Mouse (Mus musculus): ENCODE measurements around the gene Ssh3. TPM values are rescaled to one million over a fixed set of nuclear protein-coding genes. Genes with fewer than 3 reads are reported as not detected.

Gene Ssh3
- polyA plus RNA-seq, 1 experiment, result 0.17 TPM

DNA sequence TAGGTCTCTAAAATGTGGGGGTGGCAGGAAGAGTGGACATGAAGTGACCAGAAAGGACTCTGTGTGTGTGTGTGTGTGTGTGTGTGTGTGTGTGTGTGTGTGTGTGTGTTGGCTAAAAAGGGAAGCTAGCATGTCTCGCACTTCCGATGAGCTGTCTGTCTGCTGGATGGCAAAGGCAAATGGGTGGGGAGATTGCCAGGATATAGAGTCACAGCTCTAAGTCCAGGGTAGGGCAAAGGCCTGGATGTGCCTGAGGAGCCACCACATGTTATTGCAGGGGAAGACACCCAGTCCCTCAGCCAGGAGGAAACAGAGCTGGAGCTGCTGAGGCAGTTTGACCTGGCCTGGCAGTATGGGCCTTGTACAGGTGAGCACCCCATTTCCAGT, 36.8 kb downstream of the Ssh3 start:
- no peaks in the 10 kb centered on the region for H3K36me3 ChIP-seq (ENCODE audit: control insufficient read depth, insufficient read depth)
- TF ChIP-seq TCF12 (IDR thresholded peaks at IDR 0.05; ENCODE audit: insufficient read depth, poor library complexity, severe bottlenecking), result no peak
- peak; percentile 74 for TF ChIP-seq POLR2A (IDR thresholded peaks at IDR 0.05; ENCODE audit: insufficient read length, low read depth)
- TF ChIP-seq MYOD1 (IDR thresholded peaks at IDR 0.05; ENCODE audit: control insufficient read depth in 1 of 3, insufficient read length in 2 of 3, low read depth in 2 of 3), result peak in 1 of 3 experiments; percentile 9
- TF ChIP-seq POLR2AphosphoS2 (IDR thresholded peaks at IDR 0.05; ENCODE audit: insufficient read length, low read depth), result peak; percentile 90
- H3K4me3 ChIP-seq, result peak overlapping the region; percentile 29
- H3K27me3 ChIP-seq (ENCODE audit: control insufficient read depth, insufficient read depth, insufficient read length), result no peaks in the 10 kb centered on the region
- H3K79me2 ChIP-seq (ENCODE audit: control insufficient read depth, insufficient read depth), result peaks cover 8% of the 10 kb centered on the region
- H3ac ChIP-seq (ENCODE audit: control insufficient read depth, insufficient read length), result peak overlapping the region; percentile 6
- H3K4me2 ChIP-seq (ENCODE audit: low read depth), result peak overlapping the region; percentile 98

DNA sequence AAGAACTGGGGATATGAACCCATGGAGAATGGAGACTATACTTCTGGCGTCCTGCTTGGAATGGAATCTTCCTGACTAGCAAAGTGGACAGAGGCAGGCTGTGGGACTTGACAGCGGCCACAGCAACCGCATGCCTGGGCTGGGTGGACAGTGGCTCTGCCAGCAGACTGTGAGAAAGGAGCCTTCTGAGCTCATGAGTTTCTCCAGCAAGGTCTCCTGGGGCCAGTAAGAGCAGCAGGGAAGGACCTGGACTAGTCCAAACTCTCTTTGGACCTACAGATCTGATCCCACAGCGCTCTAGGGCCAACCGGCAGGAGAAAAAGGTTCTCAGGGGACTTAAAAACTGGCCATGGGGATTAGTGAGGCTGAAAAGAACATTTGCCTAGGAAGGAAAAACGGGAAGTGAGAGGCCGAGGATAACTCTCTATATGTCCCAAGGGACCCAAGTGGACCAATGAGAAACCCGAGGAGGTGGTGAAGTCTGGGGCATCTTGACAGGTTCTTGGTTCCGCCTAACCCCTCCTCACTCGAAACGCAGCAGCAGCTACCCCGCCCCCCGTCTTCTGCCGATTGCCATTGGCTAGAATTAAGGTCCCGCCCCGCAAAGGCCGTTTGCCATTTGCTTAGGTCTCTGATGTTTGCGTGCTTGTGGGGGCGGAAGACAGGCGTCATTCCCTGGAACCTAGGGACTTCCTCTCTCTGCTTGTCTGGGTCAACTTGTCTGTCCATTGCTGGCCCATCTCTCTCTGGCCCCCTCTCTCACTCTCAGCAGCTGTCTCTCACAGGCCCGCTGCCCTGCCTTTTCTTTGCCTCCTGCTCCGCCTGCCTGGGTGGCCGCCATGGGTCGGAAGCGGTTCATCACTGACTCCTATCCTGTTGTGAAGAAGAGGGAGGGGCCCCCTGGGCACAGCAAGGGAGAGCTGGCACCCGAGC, 37.5 kb downstream of the Ssh3 start, which contains the start of gene Pold4:
Pold4 (plus strand) TSS at position 647 of the 933 bp plus-strand sequence.
- peaks cover 8% of the 10 kb centered on the region for H3K79me2 ChIP-seq (ENCODE audit: control insufficient read depth, insufficient read depth)
- H3K36me3 ChIP-seq (ENCODE audit: control insufficient read depth, insufficient read depth), result no peaks in the 10 kb centered on the region
- H3K4me2 ChIP-seq (ENCODE audit: low read depth), result peak within 1 kb of the TSS; percentile 98
- H3K4me3 ChIP-seq, result peak within 1 kb of the TSS; percentile 29
- H3ac ChIP-seq (ENCODE audit: control insufficient read depth, insufficient read length), result peak within 1 kb of the TSS; percentile 6
- TF ChIP-seq MAX (IDR thresholded peaks at IDR 0.05; ENCODE audit: low read depth) (no peak), POLR2A (IDR thresholded peaks at IDR 0.05; ENCODE audit: insufficient read length, low read depth) (peak; percentile 82), REST (IDR thresholded peaks at IDR 0.05; ENCODE audit: insufficient read depth, insufficient read length) (peak; percentile 11), TCF3 (IDR thresholded peaks at IDR 0.05; ENCODE audit: insufficient read length, low read depth) (no peak), MYOD1 (IDR thresholded peaks at IDR 0.05; ENCODE audit: control insufficient read depth in 1 of 3, insufficient read length in 2 of 3, low read depth in 2 of 3) (peak in 2 of 3 experiments; percentile 7 to 32), CEBPB (IDR thresholded peaks at IDR 0.05; ENCODE audit: insufficient read depth, poor library complexity, severe bottlenecking) (no peak), E2F4 (IDR thresholded peaks at IDR 0.05; ENCODE audit: insufficient read depth) (no peak), USF1 (IDR thresholded peaks at IDR 0.05; ENCODE audit: low read depth) (no peak), TCF12 (IDR thresholded peaks at IDR 0.05; ENCODE audit: insufficient read depth, poor library complexity, severe bottlenecking) (no peak), SRF (IDR thresholded peaks at IDR 0.05; ENCODE audit: control insufficient read depth, insufficient read length, low read depth) (no peak), POLR2AphosphoS2 (IDR thresholded peaks at IDR 0.05; ENCODE audit: insufficient read length, low read depth) (peak; percentile 88), MYOG (IDR thresholded peaks at IDR 0.05; ENCODE audit: control insufficient read depth in 1 of 3, insufficient read depth in 1 of 3, insufficient read length in 2 of 3, low read depth in 2 of 3) (peak in 1 of 3 experiments; percentile 66)
- H3K27me3 ChIP-seq (ENCODE audit: control insufficient read depth, insufficient read depth, insufficient read length), result no peaks in the 10 kb centered on the region

DNA sequence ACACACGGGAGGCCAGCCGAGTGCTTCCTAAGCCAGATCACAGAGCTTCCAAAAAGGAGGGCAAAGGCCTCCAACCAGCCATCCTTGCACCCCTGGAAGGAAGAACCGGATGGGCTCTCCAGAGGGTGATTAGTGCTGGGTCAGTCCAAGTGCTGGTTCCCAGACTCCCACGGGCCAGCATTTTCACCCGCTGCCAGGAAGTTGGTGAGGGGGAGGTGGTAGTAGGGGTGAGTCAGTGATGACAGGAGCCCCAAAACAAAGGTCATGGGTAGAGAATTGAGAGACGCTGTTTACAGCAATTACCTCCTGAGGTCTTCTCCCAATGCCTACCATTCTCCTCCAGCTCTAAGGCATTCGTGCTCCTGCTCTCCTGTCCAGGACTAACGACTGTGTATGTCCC, 38.6 kb downstream of the Ssh3 start:
- Histone ChIP-seq H3K79me2 (ENCODE audit: control insufficient read depth, insufficient read depth) (peaks cover 8% of the 10 kb centered on the region), H3ac (ENCODE audit: control insufficient read depth, insufficient read length) (no peak overlapping the region), H3K27me3 (ENCODE audit: control insufficient read depth, insufficient read depth, insufficient read length) (no peaks in the 10 kb centered on the region), H3K4me3 (peak overlapping the region; percentile 29), H3K36me3 (ENCODE audit: control insufficient read depth, insufficient read depth) (no peaks in the 10 kb centered on the region), H3K4me2 (ENCODE audit: low read depth) (peak overlapping the region; percentile 88)
- TF ChIP-seq POLR2AphosphoS2 (IDR thresholded peaks at IDR 0.05; ENCODE audit: insufficient read length, low read depth), result no peak
- TF ChIP-seq MAX (IDR thresholded peaks at IDR 0.05; ENCODE audit: low read depth), result no peak
- TF ChIP-seq E2F4 (IDR thresholded peaks at IDR 0.05; ENCODE audit: insufficient read depth), result no peak
- TF ChIP-seq MYOG (IDR thresholded peaks at IDR 0.05; ENCODE audit: control insufficient read depth in 1 of 3, insufficient read depth in 1 of 3, insufficient read length in 2 of 3, low read depth in 2 of 3), result no peak
- no peak for TF ChIP-seq SRF (IDR thresholded peaks at IDR 0.05; ENCODE audit: control insufficient read depth, insufficient read length, low read depth)

DNA sequence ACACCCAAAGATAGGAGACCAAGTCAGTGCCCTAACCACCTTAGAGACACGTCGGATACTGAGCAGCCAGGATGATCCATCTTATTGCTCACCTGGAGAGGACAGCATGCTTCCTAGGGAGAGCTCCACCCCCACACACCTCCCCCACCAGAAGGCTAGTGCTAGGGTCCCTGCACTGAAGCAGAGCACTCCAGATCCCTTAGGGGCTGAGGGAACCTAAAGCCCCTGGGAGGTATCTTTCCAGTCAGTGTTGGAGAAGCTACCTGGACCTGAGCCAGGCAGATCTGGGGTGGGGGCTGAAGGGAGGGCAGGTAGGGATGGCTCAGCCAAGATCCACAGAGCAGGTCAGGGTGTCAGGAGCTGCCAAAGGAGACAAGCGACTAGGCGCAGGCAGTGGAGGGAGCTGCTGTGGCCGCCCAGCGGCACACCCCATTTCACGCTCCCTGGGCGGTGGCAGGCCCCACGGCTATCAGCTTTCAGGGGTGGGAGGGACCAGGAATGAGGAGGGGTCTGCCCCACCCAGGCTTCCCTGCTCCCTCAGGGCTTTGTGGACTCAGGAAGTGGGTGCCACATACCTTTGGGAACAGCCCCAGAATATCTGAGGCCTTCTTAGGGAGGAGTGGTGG, 39.4 kb downstream of the Ssh3 start:
- peak overlapping the region; percentile 29 for H3K4me3 ChIP-seq
- H3K79me2 ChIP-seq (ENCODE audit: control insufficient read depth, insufficient read depth), result peaks cover 8% of the 10 kb centered on the region
- H3K27me3 ChIP-seq (ENCODE audit: control insufficient read depth, insufficient read depth, insufficient read length), result no peaks in the 10 kb centered on the region
- H3ac ChIP-seq (ENCODE audit: control insufficient read depth, insufficient read length), result no peak overlapping the region
- H3K36me3 ChIP-seq (ENCODE audit: control insufficient read depth, insufficient read depth), result no peaks in the 10 kb centered on the region
- H3K4me2 ChIP-seq (ENCODE audit: low read depth), result peak overlapping the region; percentile 88
- no peak for TF ChIP-seq REST (IDR thresholded peaks at IDR 0.05; ENCODE audit: insufficient read depth, insufficient read length)
- TF ChIP-seq TCF3 (IDR thresholded peaks at IDR 0.05; ENCODE audit: insufficient read length, low read depth), result no peak
- peak; percentile 34 for TF ChIP-seq POLR2AphosphoS2 (IDR thresholded peaks at IDR 0.05; ENCODE audit: insufficient read length, low read depth)
- no peak for TF ChIP-seq CEBPB (IDR thresholded peaks at IDR 0.05; ENCODE audit: insufficient read depth, poor library complexity, severe bottlenecking)
- TF ChIP-seq MYOD1 (IDR thresholded peaks at IDR 0.05; ENCODE audit: control insufficient read depth in 1 of 3, insufficient read length in 2 of 3, low read depth in 2 of 3), result peak in 1 of 3 experiments; percentile 55
- TF ChIP-seq POLR2A (IDR thresholded peaks at IDR 0.05; ENCODE audit: insufficient read length, low read depth), result peak; percentile 83
- no peak for TF ChIP-seq SRF (IDR thresholded peaks at IDR 0.05; ENCODE audit: control insufficient read depth, insufficient read length, low read depth)
- peak in 1 of 3 experiments; percentile 64 for TF ChIP-seq MYOG (IDR thresholded peaks at IDR 0.05; ENCODE audit: control insufficient read depth in 1 of 3, insufficient read depth in 1 of 3, insufficient read length in 2 of 3, low read depth in 2 of 3)
- no peak for TF ChIP-seq E2F4 (IDR thresholded peaks at IDR 0.05; ENCODE audit: insufficient read depth)
- no peak for TF ChIP-seq USF1 (IDR thresholded peaks at IDR 0.05; ENCODE audit: low read depth)
- no peak for TF ChIP-seq MAX (IDR thresholded peaks at IDR 0.05; ENCODE audit: low read depth)
- TF ChIP-seq TCF12 (IDR thresholded peaks at IDR 0.05; ENCODE audit: insufficient read depth, poor library complexity, severe bottlenecking), result no peak

Measured in myocyte (in vitro differentiated cells).